Mouse (Mus musculus) CH12.LX (cell line): ENCODE measurements around the gene Fam228b. TPM values are rescaled to one million over a fixed set of nuclear protein-coding genes. Genes with fewer than 3 reads are reported as not detected.

ENCODE experiments used
- DNase-seq: peaks from one replicate; pipeline ENCODE4 v3.0.0-alpha.2; 2013; ENCODE audit errors: extremely low read depth
- H3K27ac ChIP-seq: 2 replicates; pipeline ENCODE4 v1.5.1; 2012; ENCODE audit warnings: low read depth, mild to moderate bottlenecking, control low read depth, moderate library complexity; ENCODE audit not compliant: insufficient read depth
- H3K27me3 ChIP-seq: replicated peaks from 2 replicates; pipeline ENCODE3; 2012; ENCODE audit warnings: inconsistent platforms
- H3K36me3 ChIP-seq, 2 experiments: replicated peaks in 1 of 2; 2 replicates each; pipeline versions ENCODE3 to v1.6.1; 2012; ENCODE audit warnings: inconsistent platforms in 1 of 2, low read length in 1 of 2, mild to moderate bottlenecking in 1 of 2, mixed read lengths in 1 of 2, moderate library complexity in 1 of 2; ENCODE audit not compliant: control insufficient read depth in 1 of 2, insufficient read depth in 1 of 2
- H3K4me1 ChIP-seq, 2 experiments: 2 replicates each; pipeline ENCODE4 v1.6.1; 2012; ENCODE audit warnings: inconsistent platforms in 1 of 2, moderate library complexity in 1 of 2; ENCODE audit not compliant: insufficient read depth in 2 of 2, control insufficient read depth in 1 of 2
- H3K4me2 ChIP-seq: 2 replicates; pipeline ENCODE4 v1.6.1; 2012; ENCODE audit warnings: low read depth, mild to moderate bottlenecking, control low read depth; ENCODE audit not compliant: poor library complexity, insufficient read depth, severe bottlenecking
- H3K4me3 ChIP-seq, 3 experiments: fragments of 150-350 bp in 1 of 3; sonication (generic) in 1 of 3; replicated peaks in 1 of 3; 2 replicates each; pipeline versions ENCODE3 to v1.5.1; 2011 to 2012; ENCODE audit warnings: low read depth in 2 of 3, low read length in 2 of 3, mild to moderate bottlenecking in 2 of 3, moderate library complexity in 2 of 3, control low read depth in 1 of 3, improper control_type of control experiment in 1 of 3, inconsistent platforms in 1 of 3, mixed read lengths in 1 of 3; ENCODE audit not compliant: poor library complexity in 1 of 3
- H3K79me2 ChIP-seq: replicated peaks from 2 replicates; pipeline ENCODE4 v1.6.1; 2012; ENCODE audit warnings: mild to moderate bottlenecking, moderate library complexity; ENCODE audit not compliant: control insufficient read depth, poor library complexity, insufficient read depth, severe bottlenecking; ENCODE audit errors: extremely low read depth
- H3K9ac ChIP-seq: 2 replicates; pipeline ENCODE4 v1.6.1; 2012; ENCODE audit warnings: low read depth, mild to moderate bottlenecking, control low read depth, moderate library complexity; ENCODE audit not compliant: insufficient read depth
- H3K9me3 ChIP-seq: replicated peaks from 2 replicates; pipeline ENCODE3; 2012; ENCODE audit warnings: low read length, inconsistent platforms, mixed read lengths
- BHLHE40 ChIP-seq: IDR thresholded peaks from 2 replicates; pipeline ENCODE4 v1.6.1; 2011; ENCODE audit warnings: mild to moderate bottlenecking, low read depth, low read length, improper control_type of control experiment
- CHD2 ChIP-seq: IDR thresholded peaks from 2 replicates; pipeline ENCODE4 v1.6.1; 2011; ENCODE audit warnings: low read length, improper control_type of control experiment
- CTCF ChIP-seq, 2 experiments: IDR thresholded peaks in 1 of 2; conservative IDR thresholded peaks in 1 of 2; 2 replicates each; pipeline ENCODE4 v1.5.1; 2011 to 2012; ENCODE audit warnings: low read depth in 2 of 2, low read length in 2 of 2, improper control_type of control experiment in 1 of 2, inconsistent platforms in 1 of 2, mild to moderate bottlenecking in 1 of 2, moderate library complexity in 1 of 2
- E2F4 ChIP-seq: IDR thresholded peaks from 2 replicates; pipeline ENCODE4 v1.6.1; 2011; ENCODE audit warnings: low read depth, low read length, improper control_type of control experiment; ENCODE audit not compliant: insufficient replicate concordance
- ELF1 ChIP-seq: IDR thresholded peaks from 2 replicates; pipeline ENCODE4 v1.6.1; 2014; ENCODE audit warnings: low read depth, mild to moderate bottlenecking, inconsistent platforms, low read length, improper control_type of control experiment
- EP300 ChIP-seq: IDR thresholded peaks from 2 replicates; pipeline ENCODE4 v1.6.1; 2011; ENCODE audit warnings: low read length, improper control_type of control experiment
- ETS1 ChIP-seq: conservative IDR thresholded peaks from 2 replicates; pipeline ENCODE4 v1.6.1; 2012; ENCODE audit warnings: low read depth, mild to moderate bottlenecking, inconsistent platforms, low read length, improper control_type of control experiment, moderate library complexity
- GABPA ChIP-seq: IDR thresholded peaks from 2 replicates; pipeline ENCODE4 v1.6.1; 2012; ENCODE audit warnings: low read depth, low read length, improper control_type of control experiment, inconsistent platforms; ENCODE audit not compliant: insufficient replicate concordance
- HCFC1 ChIP-seq: IDR thresholded peaks from 2 replicates; pipeline ENCODE4 v1.6.1; 2012; ENCODE audit warnings: low read depth, mild to moderate bottlenecking, inconsistent platforms, low read length, improper control_type of control experiment
- IRF4 ChIP-seq: IDR thresholded peaks from 2 replicates; pipeline ENCODE4 v1.6.1; 2014; ENCODE audit warnings: low read depth, mild to moderate bottlenecking, inconsistent platforms, low read length, improper control_type of control experiment
- JUND ChIP-seq: conservative IDR thresholded peaks from 2 replicates; pipeline ENCODE4 v1.6.1; 2011; ENCODE audit warnings: low read depth, low read length, improper control_type of control experiment
- MAX ChIP-seq: IDR thresholded peaks from 2 replicates; pipeline ENCODE4 v1.6.1; 2011; ENCODE audit warnings: low read length, improper control_type of control experiment
- MAZ ChIP-seq: IDR thresholded peaks from 2 replicates; pipeline ENCODE4 v1.6.1; 2012; ENCODE audit warnings: low read depth, mild to moderate bottlenecking, inconsistent platforms, low read length, improper control_type of control experiment, moderate library complexity
- MEF2A ChIP-seq: IDR thresholded peaks from 2 replicates; pipeline ENCODE4 v1.6.1; 2014; ENCODE audit warnings: low read depth, mild to moderate bottlenecking, inconsistent platforms, low read length, improper control_type of control experiment, borderline replicate concordance
- MXI1 ChIP-seq: IDR thresholded peaks from 2 replicates; pipeline ENCODE4 v1.6.1; 2011; ENCODE audit warnings: mild to moderate bottlenecking, low read depth, low read length, improper control_type of control experiment
- POLR2AphosphoS2 ChIP-seq: IDR thresholded peaks from 2 replicates; pipeline ENCODE4 v1.6.1; 2011; ENCODE audit warnings: low read depth, low read length, improper control_type of control experiment
- RCOR1 ChIP-seq: conservative IDR thresholded peaks from 2 replicates; pipeline ENCODE4 v1.6.1; 2012; ENCODE audit warnings: low read depth, mild to moderate bottlenecking, inconsistent platforms, low read length, improper control_type of control experiment
- SMC3 ChIP-seq: IDR thresholded peaks from 2 replicates; pipeline ENCODE4 v1.6.1; 2011; ENCODE audit warnings: low read depth, low read length, improper control_type of control experiment
- TBP ChIP-seq: conservative IDR thresholded peaks from 2 replicates; pipeline ENCODE4 v1.6.1; 2011; ENCODE audit warnings: low read depth, low read length, improper control_type of control experiment
- TCF12 ChIP-seq: IDR thresholded peaks from 2 replicates; pipeline ENCODE4 v1.6.1; 2014; ENCODE audit warnings: low read depth, mild to moderate bottlenecking, inconsistent platforms, low read length, improper control_type of control experiment
- UBTF ChIP-seq: IDR thresholded peaks from 2 replicates; pipeline ENCODE4 v1.6.1; 2012; ENCODE audit warnings: low read depth, mild to moderate bottlenecking, inconsistent platforms, low read length, improper control_type of control experiment, moderate library complexity
- USF1 ChIP-seq: IDR thresholded peaks from 2 replicates; pipeline ENCODE4 v1.6.1; 2014; ENCODE audit warnings: low read depth, mild to moderate bottlenecking, inconsistent platforms, low read length, improper control_type of control experiment
- USF2 ChIP-seq: conservative IDR thresholded peaks from 2 replicates; pipeline ENCODE4 v1.6.1; 2011; ENCODE audit warnings: low read depth, low read length, improper control_type of control experiment
- ZC3H11A ChIP-seq: IDR thresholded peaks from 2 replicates; pipeline ENCODE4 v1.6.1; 2012; ENCODE audit warnings: low read depth, mild to moderate bottlenecking, inconsistent platforms, low read length, improper control_type of control experiment
- dilution Hi-C: fragments of 300-500 bp; cut with MboI; formaldehyde crosslinking; loops from 2 replicates; pipeline ENCODE4 v1.14.3; 2020; ENCODE audit warnings: low sequenced_read_pairs; ENCODE audit not compliant: extremely low pct_unique_long_range_greater_than_20kb, extremely low pct_ligation_motif_present
- in situ Hi-C: fragments of 300-500 bp; cut with MboI; formaldehyde crosslinking; loops from 3 replicates; pipeline ENCODE4 v1.14.3; 2019; ENCODE audit warnings: low sequenced_read_pairs, low pct_ligation_motif_present, low pct_unique_long_range_greater_than_20kb, mixed read lengths
- polyA plus RNA-seq: library from polyadenylated mRNA; unstranded; fragments of >175 nt; gene quantifications from 2 replicates; pipeline ENCODE4 v1.2.1, GENCODE M21; 2012; ENCODE audit warnings: low read depth; ENCODE audit not compliant: insufficient read length
- total RNA-seq, 2 experiments: library from RNA; depleted of rRNA; stranded (reverse); fragments of 300-350 nt in 1 of 2; fragments of >200 nt in 1 of 2; gene quantifications; 2 replicates each; pipeline ENCODE4 v1.2.3; 2012 to 2014

The Fam228b gene
- total and polyA plus RNA-seq, 3 experiments = 0.13 TPM; not detected in 2

DNA sequence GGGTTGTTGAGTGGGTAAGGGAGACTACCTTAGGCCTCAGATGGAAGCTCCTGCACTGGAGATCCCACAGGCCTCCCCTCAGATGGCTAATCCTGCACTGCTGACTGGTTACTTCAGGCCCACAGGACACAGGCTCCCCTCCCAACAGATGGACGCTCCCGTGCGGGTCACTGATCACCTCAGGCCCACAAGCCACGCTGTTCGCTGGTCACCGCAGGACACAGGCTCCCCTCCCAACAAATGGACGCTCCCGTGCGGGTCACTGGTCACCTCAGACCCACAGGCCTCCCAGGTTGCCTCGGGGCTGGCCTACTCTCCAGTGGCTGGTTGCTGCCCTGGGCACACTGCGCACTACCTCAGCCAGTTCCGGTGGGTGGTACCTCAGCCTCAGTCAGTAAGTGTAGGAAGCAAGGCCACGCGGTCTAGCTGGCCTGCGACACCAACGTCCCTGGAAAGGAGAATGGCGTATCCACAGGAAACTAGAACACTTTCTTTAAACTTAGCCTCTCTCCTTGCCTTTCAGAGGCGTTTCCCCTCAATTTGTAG lies 31.0 kb downstream of the Fam228b start, which contains the start of gene Fam228a:
TSS of gene Fam228a (minus strand) at position 400 of the 546 bp plus-strand sequence.
- dilution Hi-C loops = no loop called here
- no peaks in the 10 kb centered on the region for H3K27me3 ChIP-seq

DNA sequence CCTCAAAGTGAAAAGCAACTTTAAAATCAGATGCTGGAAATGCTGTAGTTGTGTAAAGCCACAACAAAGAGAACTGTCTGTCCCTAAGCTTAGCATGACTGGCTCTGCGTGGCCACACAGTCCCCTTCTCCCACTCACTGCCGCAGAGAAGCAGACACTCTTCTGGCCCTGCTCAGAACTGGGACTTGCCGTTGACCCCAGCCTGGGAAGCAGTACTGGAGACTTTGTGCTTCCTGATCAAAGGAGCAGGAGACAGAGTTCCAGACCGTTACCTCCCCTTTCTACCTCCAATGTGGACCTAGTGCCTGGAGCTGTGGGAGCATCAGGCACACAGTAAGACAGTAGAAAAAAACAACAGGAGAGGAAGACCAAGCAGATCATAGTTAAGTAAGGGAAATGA lies 36.7 kb downstream of the Fam228b start:
- no peak overlapping the region for H3K4me3 ChIP-seq
- in situ Hi-C loops (no loop called here), dilution Hi-C loops (no loop called here)
- no peaks in the 10 kb centered on the region for H3K4me1 ChIP-seq
- H3K79me2 ChIP-seq = no peaks in the 10 kb centered on the region
- H3K36me3 ChIP-seq = peaks cover 0 to 5% of the 10 kb centered on the region in 2 experiments
- DNase-seq = no peak
- H3K4me2 ChIP-seq = no peak overlapping the region
- no peak overlapping the region for H3K9ac ChIP-seq
- H3K27me3 ChIP-seq = no peaks in the 10 kb centered on the region
- TF ChIP-seq TBP (no peak), EP300 (no peak), UBTF (no peak), JUND (no peak), ELF1 (no peak), RCOR1 (no peak)
- H3K9me3 ChIP-seq = peaks cover 3% of the 10 kb centered on the region
- H3K27ac ChIP-seq = no peak overlapping the region

More for the DNA sequence above, 31.0 kb downstream of the Fam228b start, which contains the start of gene Fam228a:
- Histone ChIP-seq H3K79me2 (no peaks in the 10 kb centered on the region), H3K4me2 (no peak within 1 kb of the TSS), H3K4me1 (no peaks in the 10 kb centered on the region), H3K9ac (no peak within 1 kb of the TSS), H3K9me3 (no peaks in the 10 kb centered on the region), H3K27ac (no peak within 1 kb of the TSS), H3K4me3 (no peak within 1 kb of the TSS), H3K36me3 (no peaks in the 10 kb centered on the region)
- no peak for TF ChIP-seq E2F4
- TF ChIP-seq USF1 = no peak
- no peak for TF ChIP-seq TCF12
- TF ChIP-seq MEF2A = no peak
- TF ChIP-seq BHLHE40 = no peak
- TF ChIP-seq HCFC1 = no peak
- no peak for TF ChIP-seq ETS1
- TF ChIP-seq IRF4 = no peak
- no peak for TF ChIP-seq USF2
- TF ChIP-seq SMC3 = no peak
- TF ChIP-seq JUND = no peak
- no peak for TF ChIP-seq POLR2AphosphoS2
- TF ChIP-seq GABPA = no peak
- no peak for TF ChIP-seq MAX
- no peak for TF ChIP-seq CHD2
- TF ChIP-seq ZC3H11A = no peak
- TF ChIP-seq MAZ = no peak
- no peak for TF ChIP-seq CTCF (conservative IDR thresholded peaks at IDR 0.05 in 1 of 2, IDR thresholded peaks at IDR 0.05 in 1 of 2; ENCODE audit: low read depth in 2 of 2, low read length in 2 of 2)
- no peak for TF ChIP-seq MXI1
- DNase-seq = no peak
- in situ Hi-C loops = no loop called here
